Mouse (Mus musculus): ENCODE data around the gene Faap24. TPM values are rescaled to one million over a fixed set of nuclear protein-coding genes. Genes with fewer than 3 reads are reported as not detected.
A peak's percentile ranks its signal among the peaks of the same experiment; 100 is the strongest.

Gene Faap24
- polyA plus RNA-seq, 1 experiment from 2014 or later: 13.4 TPM

GRCm38 (mm10) chr7:35365161-35365910, 31.3 kb downstream of the Faap24 start:
- no peak overlapping the region for H3K4me2 ChIP-seq
- H3K9me3 ChIP-seq (replicated peaks): peaks cover 7% of the 10 kb centered on the region; the same call in 1 of the 2 replicates
- WGBS: 64% methylated on average over 12 of the region's 12 CpGs
- ATAC-seq (ENCODE audit: insufficient number of reproducible peaks, low FRiP score): no peak
- H3K36me3 ChIP-seq: peaks cover 8% of the 10 kb centered on the region
- no peak overlapping the region for H3K4me3 ChIP-seq
- peaks cover 26% of the 10 kb centered on the region for H3K4me1 ChIP-seq (replicated peaks)
- no peak overlapping the region for H3K9ac ChIP-seq
- no peak overlapping the region for H3K27ac ChIP-seq (ENCODE audit: poor library complexity, severe bottlenecking)
- no peaks in the 10 kb centered on the region for H3K27me3 ChIP-seq (replicated peaks)

- H3K4me2 ChIP-seq: no peak overlapping the region
- H3K9me3 ChIP-seq (replicated peaks): peaks cover 3% of the 10 kb centered on the region; the same call in 1 of the 2 replicates
- H3K27ac ChIP-seq (ENCODE audit: poor library complexity, severe bottlenecking): no peak overlapping the region; the same call in 1 of the 2 replicates
- no peak overlapping the region for H3K9ac ChIP-seq
- H3K36me3 ChIP-seq: peaks cover 8% of the 10 kb centered on the region
- WGBS: 69% methylated on average over 5 of the region's 5 CpGs
- peaks cover 26% of the 10 kb centered on the region for H3K4me1 ChIP-seq (replicated peaks)
- no peak overlapping the region for H3K4me3 ChIP-seq
- ATAC-seq (ENCODE audit: insufficient number of reproducible peaks, low FRiP score): no peak
- no peaks in the 10 kb centered on the region for H3K27me3 ChIP-seq (replicated peaks)
These were observed 33.8 kb downstream of the Faap24 start for GRCm38 (mm10) chr7:35362868-35363267.

- Histone ChIP-seq H3K4me1 (replicated peaks) (peaks cover 26% of the 10 kb centered on the region), H3K9ac (no peak overlapping the region), H3K4me3 (no peak overlapping the region), H3K27ac (ENCODE audit: poor library complexity, severe bottlenecking) (peak overlapping the region; percentile 39; the same call in 1 of the 2 replicates), H3K36me3 (peaks cover 5% of the 10 kb centered on the region; the same call in 1 of the 2 replicates), H3K27me3 (replicated peaks) (no peaks in the 10 kb centered on the region), H3K9me3 (replicated peaks) (no peaks in the 10 kb centered on the region), H3K4me2 (peak overlapping the region; percentile 23)
- no peak for ATAC-seq (ENCODE audit: insufficient number of reproducible peaks, low FRiP score)
- 33% methylated on average over 5 of the region's 5 CpGs for WGBS
These were observed 34.4 kb downstream of the Faap24 start for GRCm38 (mm10) chr7:35362253-35362652.

GRCm38 (mm10) chr7:35357621-35358020, 39.0 kb downstream of the Faap24 start:
- 0 out of 2 replicates have a peak, but pooled peaks cover 3% of the 10 kb centered on the region for H3K36me3 ChIP-seq
- no peaks in the 10 kb centered on the region; the same call in 1 of the 2 replicates for H3K9me3 ChIP-seq (replicated peaks)
- no peak overlapping the region for H3K4me2 ChIP-seq
- H3K27ac ChIP-seq (ENCODE audit: poor library complexity, severe bottlenecking): no peak overlapping the region
- no peaks in the 10 kb centered on the region for H3K27me3 ChIP-seq (replicated peaks)
- ATAC-seq (ENCODE audit: insufficient number of reproducible peaks, low FRiP score): no peak
- WGBS: 82% methylated on average over 12 of the region's 12 CpGs
- H3K4me1 ChIP-seq (replicated peaks): peaks cover 15% of the 10 kb centered on the region
- H3K4me3 ChIP-seq: no peak overlapping the region
- H3K9ac ChIP-seq: no peak overlapping the region

GRCm38 (mm10) chr7:35355303-35355872, 41.2 kb downstream of the Faap24 start:
- Histone ChIP-seq H3K36me3 (0 out of 2 replicates have a peak, but pooled peaks cover 3% of the 10 kb centered on the region), H3K27ac (ENCODE audit: poor library complexity, severe bottlenecking) (no peak overlapping the region), H3K4me2 (no peak overlapping the region), H3K9me3 (replicated peaks) (no peaks in the 10 kb centered on the region; the same call in 1 of the 2 replicates), H3K4me3 (no peak overlapping the region), H3K27me3 (replicated peaks) (no peaks in the 10 kb centered on the region), H3K4me1 (replicated peaks) (0 out of 2 replicates have a peak, but pooled peaks cover 5% of the 10 kb centered on the region), H3K9ac (no peak overlapping the region)
- WGBS: 61% methylated on average over 5 of the region's 5 CpGs
- ATAC-seq (ENCODE audit: insufficient number of reproducible peaks, low FRiP score): no peak

GRCm38 (mm10) chr7:35353306-35353705, 43.3 kb downstream of the Faap24 start:
- 92% methylated on average over 15 of the region's 15 CpGs for WGBS
- H3K4me2 ChIP-seq: no peak overlapping the region
- H3K27me3 ChIP-seq (replicated peaks): no peaks in the 10 kb centered on the region
- 0 out of 2 replicates have a peak, but pooled peaks cover 3% of the 10 kb centered on the region for H3K36me3 ChIP-seq
- H3K9ac ChIP-seq: no peak overlapping the region
- H3K9me3 ChIP-seq (replicated peaks): no peaks in the 10 kb centered on the region; the same call in 1 of the 2 replicates
- no peak for ATAC-seq (ENCODE audit: insufficient number of reproducible peaks, low FRiP score)
- H3K4me1 ChIP-seq (replicated peaks): 0 out of 2 replicates have a peak, but pooled peaks cover 5% of the 10 kb centered on the region
- H3K27ac ChIP-seq (ENCODE audit: poor library complexity, severe bottlenecking): no peak overlapping the region
- H3K4me3 ChIP-seq: no peak overlapping the region

- Histone ChIP-seq H3K36me3 (0 out of 2 replicates have a peak, but pooled peaks cover 3% of the 10 kb centered on the region), H3K27me3 (replicated peaks) (no peaks in the 10 kb centered on the region), H3K4me3 (no peak overlapping the region), H3K27ac (ENCODE audit: poor library complexity, severe bottlenecking) (no peak overlapping the region), H3K4me2 (no peak overlapping the region), H3K4me1 (replicated peaks) (0 out of 2 replicates have a peak, but pooled peaks cover 10% of the 10 kb centered on the region), H3K9me3 (replicated peaks) (no peaks in the 10 kb centered on the region; the same call in 1 of the 2 replicates), H3K9ac (no peak overlapping the region)
- WGBS: 93% methylated on average over 3 of the region's 3 CpGs
- no peak for ATAC-seq (ENCODE audit: insufficient number of reproducible peaks, low FRiP score)
These were observed 45.5 kb downstream of the Faap24 start for GRCm38 (mm10) chr7:35351155-35351554.

GRCm38 (mm10) chr7:35349886-35350684, 46.6 kb downstream of the Faap24 start:
- H3K4me2 ChIP-seq: no peak overlapping the region
- H3K4me1 ChIP-seq (replicated peaks): 0 out of 2 replicates have a peak, but pooled peaks cover 6% of the 10 kb centered on the region
- H3K36me3 ChIP-seq: 0 out of 2 replicates have a peak, but pooled peaks cover 3% of the 10 kb centered on the region
- H3K9me3 ChIP-seq (replicated peaks): no peaks in the 10 kb centered on the region; the same call in 1 of the 2 replicates
- WGBS: 87% methylated on average over 8 of the region's 8 CpGs
- no peak for ATAC-seq (ENCODE audit: insufficient number of reproducible peaks, low FRiP score)
- H3K9ac ChIP-seq: no peak overlapping the region
- H3K4me3 ChIP-seq: no peak overlapping the region
- H3K27me3 ChIP-seq (replicated peaks): no peaks in the 10 kb centered on the region
- no peak overlapping the region for H3K27ac ChIP-seq (ENCODE audit: poor library complexity, severe bottlenecking)

GRCm38 (mm10) chr7:35349022-35349421, 47.6 kb downstream of the Faap24 start:
- no peak overlapping the region for H3K27ac ChIP-seq (ENCODE audit: poor library complexity, severe bottlenecking)
- H3K27me3 ChIP-seq (replicated peaks): no peaks in the 10 kb centered on the region
- ATAC-seq (ENCODE audit: insufficient number of reproducible peaks, low FRiP score): no peak
- 0 out of 2 replicates have a peak, but pooled peaks cover 3% of the 10 kb centered on the region for H3K36me3 ChIP-seq
- no peak overlapping the region for H3K9ac ChIP-seq
- 0 out of 2 replicates have a peak, but pooled peaks cover 6% of the 10 kb centered on the region for H3K4me1 ChIP-seq (replicated peaks)
- no peak overlapping the region for H3K4me3 ChIP-seq
- H3K4me2 ChIP-seq: no peak overlapping the region
- 90% methylated on average over 4 of the region's 4 CpGs for WGBS
- no peaks in the 10 kb centered on the region; the same call in 1 of the 2 replicates for H3K9me3 ChIP-seq (replicated peaks)

- Histone ChIP-seq H3K9me3 (replicated peaks) (no peaks in the 10 kb centered on the region), H3K4me3 (no peak overlapping the region), H3K4me2 (no peak overlapping the region), H3K27me3 (replicated peaks) (no peaks in the 10 kb centered on the region), H3K9ac (no peak overlapping the region), H3K4me1 (replicated peaks) (0 out of 2 replicates have a peak, but pooled peaks cover 6% of the 10 kb centered on the region), H3K27ac (ENCODE audit: poor library complexity, severe bottlenecking) (no peak overlapping the region), H3K36me3 (no peaks in the 10 kb centered on the region)
- ATAC-seq (ENCODE audit: insufficient number of reproducible peaks, low FRiP score): no peak
- 43% methylated on average over 18 of the region's 18 CpGs for WGBS
These were observed 48.5 kb downstream of the Faap24 start for GRCm38 (mm10) chr7:35347918-35348700.

All from heart, embryonic 12.5 days (tissue).